Mouse (Mus musculus): ENCODE data around the gene Inka1. TPM values are rescaled to one million over a fixed set of nuclear protein-coding genes. Genes with fewer than 3 reads are reported as not detected.
"Not testable (repeated sequence)": the region's sequence is repeated elsewhere in the genome, so short reads cannot be mapped to it uniquely, and the experiment has no call there.

Gene Inka1
- total and polyA plus RNA-seq, 2 experiments, result 1.3 to 1.7 TPM

GRCm38 (mm10) chr9:108020741-108021140 lies 35.1 kb upstream of the Inka1 start:
- peaks cover 21% of the 10 kb centered on the region; the same call in 1 of the 2 replicates for H3K4me1 ChIP-seq (ENCODE audit: control insufficient read depth, insufficient read depth, low read length)
- peaks cover 17% of the 10 kb centered on the region; the same call in 1 of the 2 replicates for H3K79me2 ChIP-seq (ENCODE audit: control insufficient read depth, insufficient read depth, low read length)
- TF ChIP-seq POLR2A (IDR thresholded peaks at IDR 0.05; ENCODE audit: extremely low read depth, insufficient read depth, low read length) (no peak), CTCF (IDR thresholded peaks at IDR 0.05; ENCODE audit: low read depth, low read length) (no peak)
- no peak overlapping the region for H3K9ac ChIP-seq (ENCODE audit: low read depth, low read length)
- H3K36me3 ChIP-seq (ENCODE audit: control insufficient read depth, insufficient read depth, low read length), result peaks cover 17% of the 10 kb centered on the region
- 0 out of 2 replicates have a peak overlapping the region, but pooled peaks have one; percentile 10 for H3K27ac ChIP-seq (replicated peaks; ENCODE audit: insufficient read depth, low read depth, low read length)
- H3K27me3 ChIP-seq (ENCODE audit: control insufficient read depth, insufficient read depth, low read length), result no peaks in the 10 kb centered on the region
- peak; percentile 55 for DNase-seq (ENCODE audit: extremely low read depth, low read depth, low spot score)
- H3K4me3 ChIP-seq (ENCODE audit: insufficient read depth, low read depth, low read length), result no peak overlapping the region
- 83% methylated on average over 1 of the region's 1 CpGs for WGBS

GRCm38 (mm10) chr9:108017127-108017526 lies 31.4 kb upstream of the Inka1 start:
- no peak for TF ChIP-seq POLR2A (IDR thresholded peaks at IDR 0.05; ENCODE audit: extremely low read depth, insufficient read depth, low read length)
- DNase-seq (ENCODE audit: extremely low read depth, low read depth, low spot score), result no peak
- no peaks in the 10 kb centered on the region for H3K27me3 ChIP-seq (ENCODE audit: control insufficient read depth, insufficient read depth, low read length)

GRCm38 (mm10) chr9:108013577-108013976 lies 27.9 kb upstream of the Inka1 start:
- H3K27me3 ChIP-seq (ENCODE audit: control insufficient read depth, insufficient read depth, low read length); H3K9ac ChIP-seq (ENCODE audit: low read depth, low read length); H3K4me3 ChIP-seq (ENCODE audit: insufficient read depth, low read depth, low read length); H3K27ac ChIP-seq (replicated peaks; ENCODE audit: insufficient read depth, low read depth, low read length); DNase-seq (ENCODE audit: extremely low read depth, low read depth, low spot score); H3K36me3 ChIP-seq (ENCODE audit: control insufficient read depth, insufficient read depth, low read length); H3K4me1 ChIP-seq (ENCODE audit: control insufficient read depth, insufficient read depth, low read length): not testable (repeated sequence)
- TF ChIP-seq CTCF (IDR thresholded peaks at IDR 0.05; ENCODE audit: low read depth, low read length), result 0 out of 2 replicates have a peak, but pooled peaks have one; percentile 11
- 100% methylated on average over 2 of the region's 2 CpGs for WGBS
- peaks cover 27% of the 10 kb centered on the region; the same call in 1 of the 2 replicates for H3K79me2 ChIP-seq (ENCODE audit: control insufficient read depth, insufficient read depth, low read length)

More at GRCm38 (mm10) chr9:108017127-108017526, 31.4 kb upstream of the Inka1 start:
- Histone ChIP-seq H3K36me3 (ENCODE audit: control insufficient read depth, insufficient read depth, low read length) (peaks cover 6% of the 10 kb centered on the region; the same call in 1 of the 2 replicates), H3K9ac (ENCODE audit: low read depth, low read length) (no peak overlapping the region), H3K4me3 (ENCODE audit: insufficient read depth, low read depth, low read length) (no peak overlapping the region), H3K79me2 (ENCODE audit: control insufficient read depth, insufficient read depth, low read length) (peaks cover 20% of the 10 kb centered on the region; the same call in 1 of the 2 replicates), H3K27ac (replicated peaks; ENCODE audit: insufficient read depth, low read depth, low read length) (no peak overlapping the region), H3K4me1 (ENCODE audit: control insufficient read depth, insufficient read depth, low read length) (peaks cover 19% of the 10 kb centered on the region; the same call in 1 of the 2 replicates)
- WGBS, result 91% methylated on average over 3 of the region's 3 CpGs

DNA sequence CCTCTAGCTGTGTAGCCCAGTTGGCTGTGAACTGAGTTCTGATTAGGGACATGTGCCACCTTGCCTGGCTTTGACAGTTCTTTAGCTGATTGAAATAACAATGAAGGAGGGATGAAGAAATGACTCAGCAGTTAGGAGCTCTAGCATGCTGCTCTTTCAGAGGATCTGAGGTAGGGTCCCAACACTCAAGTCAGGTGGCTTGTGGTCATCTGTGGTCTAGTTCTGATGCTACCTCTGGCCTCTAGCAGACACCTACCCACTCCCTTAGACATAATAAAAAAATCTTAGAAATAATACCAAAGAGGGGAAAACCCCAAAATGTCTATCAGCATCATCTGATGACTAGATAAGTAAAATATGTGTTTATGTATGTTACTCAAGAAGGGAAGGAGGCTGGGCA lies 24.7 kb upstream of the Inka1 start:
- Histone ChIP-seq H3K79me2 (ENCODE audit: control insufficient read depth, insufficient read depth, low read length) (peaks cover 26% of the 10 kb centered on the region; the same call in 1 of the 2 replicates), H3K27me3 (ENCODE audit: control insufficient read depth, insufficient read depth, low read length) (no peaks in the 10 kb centered on the region), H3K9ac (ENCODE audit: low read depth, low read length) (no peak overlapping the region), H3K36me3 (ENCODE audit: control insufficient read depth, insufficient read depth, low read length) (0 out of 2 replicates have a peak, but pooled peaks cover 3% of the 10 kb centered on the region), H3K4me1 (ENCODE audit: control insufficient read depth, insufficient read depth, low read length) (peaks cover 8% of the 10 kb centered on the region), H3K4me3 (ENCODE audit: insufficient read depth, low read depth, low read length) (no peak overlapping the region), H3K27ac (replicated peaks; ENCODE audit: insufficient read depth, low read depth, low read length) (no peak overlapping the region)
- no peak for TF ChIP-seq POLR2A (IDR thresholded peaks at IDR 0.05; ENCODE audit: extremely low read depth, insufficient read depth, low read length)
- no peak for TF ChIP-seq CTCF (IDR thresholded peaks at IDR 0.05; ENCODE audit: low read depth, low read length)
- DNase-seq (ENCODE audit: extremely low read depth, low read depth, low spot score), result no peak

- no peak for TF ChIP-seq CTCF (IDR thresholded peaks at IDR 0.05; ENCODE audit: low read depth, low read length)
- no peak for TF ChIP-seq POLR2A (IDR thresholded peaks at IDR 0.05; ENCODE audit: extremely low read depth, insufficient read depth, low read length)
- Histone ChIP-seq H3K79me2 (ENCODE audit: control insufficient read depth, insufficient read depth, low read length) (peaks cover 32% of the 10 kb centered on the region; the same call in 1 of the 2 replicates), H3K36me3 (ENCODE audit: control insufficient read depth, insufficient read depth, low read length) (no peaks in the 10 kb centered on the region), H3K27me3 (ENCODE audit: control insufficient read depth, insufficient read depth, low read length) (no peaks in the 10 kb centered on the region), H3K4me1 (ENCODE audit: control insufficient read depth, insufficient read depth, low read length) (peaks cover 20% of the 10 kb centered on the region), H3K9ac (ENCODE audit: low read depth, low read length) (no peak overlapping the region), H3K27ac (replicated peaks; ENCODE audit: insufficient read depth, low read depth, low read length) (no peak overlapping the region), H3K4me3 (ENCODE audit: insufficient read depth, low read depth, low read length) (no peak overlapping the region)
- WGBS, result 74% methylated on average over 5 of the region's 5 CpGs
- DNase-seq (ENCODE audit: extremely low read depth, low read depth, low spot score), result no peak
Measured at GRCm38 (mm10) chr9:108008041-108008440, 22.4 kb upstream of the Inka1 start.

- Histone ChIP-seq H3K27me3 (ENCODE audit: control insufficient read depth, insufficient read depth, low read length) (no peaks in the 10 kb centered on the region), H3K9ac (ENCODE audit: low read depth, low read length) (peak overlapping the region; percentile 58), H3K79me2 (ENCODE audit: control insufficient read depth, insufficient read depth, low read length) (peaks cover 25% of the 10 kb centered on the region; the same call in 1 of the 2 replicates), H3K4me1 (ENCODE audit: control insufficient read depth, insufficient read depth, low read length) (peaks cover 19% of the 10 kb centered on the region), H3K4me3 (ENCODE audit: insufficient read depth, low read depth, low read length) (peak overlapping the region; percentile 91; the same call in 1 of the 2 replicates), H3K36me3 (ENCODE audit: control insufficient read depth, insufficient read depth, low read length) (no peaks in the 10 kb centered on the region), H3K27ac (replicated peaks; ENCODE audit: insufficient read depth, low read depth, low read length) (no peak overlapping the region; the same call in 1 of the 2 replicates)
- no peak for TF ChIP-seq CTCF (IDR thresholded peaks at IDR 0.05; ENCODE audit: low read depth, low read length)
- no peak for TF ChIP-seq POLR2A (IDR thresholded peaks at IDR 0.05; ENCODE audit: extremely low read depth, insufficient read depth, low read length)
- no peak for DNase-seq (ENCODE audit: extremely low read depth, low read depth, low spot score)
- WGBS, result 32% methylated on average over 8 of the region's 8 CpGs
Measured at GRCm38 (mm10) chr9:108003531-108003890, 17.8 kb upstream of the Inka1 start.

Data from liver, adult 2 months (tissue).